Mouse (Mus musculus): ENCODE results near the gene Tek. TPM values are rescaled to one million over a fixed set of nuclear protein-coding genes. Genes with fewer than 3 reads are reported as not detected.

Tek gene
- total RNA-seq, 2 experiments from 2014 or later: 40.5 to 45.1 TPM

DNA sequence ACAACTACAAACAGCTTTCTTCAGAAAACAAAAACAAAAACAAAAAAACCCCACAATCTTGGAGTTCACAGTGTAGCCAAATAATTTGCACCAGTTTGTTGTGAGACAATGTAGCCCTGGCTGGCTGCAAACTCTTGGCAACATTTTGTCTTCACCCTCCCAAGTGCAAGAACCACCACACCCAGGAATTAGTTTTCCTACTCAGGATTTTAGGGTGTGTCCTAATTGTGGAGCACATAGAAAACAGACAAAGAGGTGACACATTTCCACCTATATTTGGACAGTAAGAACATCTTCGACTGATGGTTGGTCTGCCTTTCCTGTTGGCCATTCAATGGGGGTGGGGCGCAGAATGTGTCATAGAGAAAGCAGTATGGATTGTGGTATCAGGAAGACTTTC, 46.8 kb downstream of the Tek start:
- no peak for DNase-seq (ENCODE audit: low spot score in 2 of 2)

DNA sequence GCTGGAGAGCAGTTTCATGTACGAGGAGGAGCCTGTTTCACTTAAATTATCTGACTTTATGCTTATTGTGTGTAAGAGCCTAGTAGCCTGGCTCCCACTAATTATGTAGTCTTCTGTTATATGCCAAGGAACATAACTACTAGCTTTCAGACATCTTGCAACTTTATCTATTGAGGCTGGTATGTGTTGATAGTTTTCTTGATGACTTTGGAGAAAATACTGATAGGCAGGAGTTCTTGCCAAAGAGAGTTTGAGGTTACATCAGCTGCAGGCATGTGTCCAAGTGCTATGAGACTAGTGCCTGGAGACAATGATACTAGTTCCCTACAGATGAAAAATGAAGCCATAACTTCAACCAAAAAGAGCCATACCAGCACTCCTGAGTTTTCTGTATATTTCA, 64.1 kb downstream of the Tek start:
- no peak for DNase-seq (ENCODE audit: low spot score in 2 of 2)

- DNase-seq (ENCODE audit: low spot score in 2 of 2): no peak
These were observed 71.5 kb downstream of the Tek start for GRCm38 (mm10) chr4:94810616-94811015.

DNA sequence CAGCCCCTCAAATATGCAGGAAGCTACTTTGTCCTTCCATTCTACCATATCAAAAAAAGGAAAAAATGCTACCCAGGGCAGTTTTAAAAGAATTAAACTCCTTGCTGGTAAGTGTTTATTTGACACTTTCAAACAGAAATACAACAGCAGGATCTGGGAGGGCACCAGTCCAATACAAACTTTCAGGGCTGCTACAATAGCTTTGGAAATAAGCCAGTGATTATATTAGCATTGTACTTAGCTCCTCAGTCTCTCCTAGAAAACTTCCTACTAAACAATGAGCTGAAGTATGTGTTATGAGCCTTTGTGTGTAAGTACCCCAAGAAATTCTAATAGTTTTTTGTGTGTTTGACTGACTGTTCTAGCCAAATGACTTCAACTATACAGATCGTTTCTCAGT, 87.8 kb downstream of the Tek start:
- DNase-seq (ENCODE audit: low spot score in 2 of 2): no peak

DNA sequence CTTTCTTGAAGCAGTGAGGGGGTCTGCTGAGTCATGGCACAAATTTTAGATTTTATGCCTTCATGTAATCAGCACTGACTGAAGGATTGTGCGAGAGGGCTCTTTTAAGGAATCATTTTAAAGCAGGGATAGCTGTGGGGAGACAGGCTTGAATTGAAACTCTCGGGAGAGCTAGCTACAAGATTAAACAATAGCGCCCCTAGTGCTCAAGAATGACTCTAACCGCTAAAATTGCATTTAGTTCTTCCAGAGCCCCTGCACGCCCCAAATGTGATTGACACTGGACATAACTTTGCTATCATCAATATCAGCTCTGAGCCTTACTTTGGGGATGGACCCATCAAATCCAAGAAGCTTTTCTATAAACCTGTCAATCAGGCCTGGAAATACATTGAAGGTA, 88.3 kb downstream of the Tek start:
- DNase-seq (ENCODE audit: low spot score in 2 of 2): no peak

GRCm38 (mm10) chr4:94829924-94830386, 90.9 kb downstream of the Tek start:
- DNase-seq (ENCODE audit: low spot score in 2 of 2): no peak

DNA sequence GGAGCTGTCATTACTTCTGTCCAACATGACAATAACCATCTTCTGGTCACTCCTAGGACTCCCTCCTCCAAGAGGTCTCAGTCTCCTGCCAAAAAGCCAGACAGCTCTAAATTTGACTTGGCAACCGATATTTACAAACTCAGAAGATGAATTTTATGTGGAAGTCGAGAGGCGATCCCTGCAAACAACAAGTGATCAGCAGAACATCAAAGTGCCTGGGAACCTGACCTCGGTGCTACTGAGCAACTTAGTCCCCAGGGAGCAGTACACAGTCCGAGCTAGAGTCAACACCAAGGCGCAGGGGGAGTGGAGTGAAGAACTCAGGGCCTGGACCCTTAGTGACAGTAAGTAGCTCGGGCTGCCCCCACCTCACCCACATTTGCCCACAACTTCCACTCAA, 98.0 kb downstream of the Tek start:
- DNase-seq (ENCODE audit: low spot score in 2 of 2): no peak

DNA sequence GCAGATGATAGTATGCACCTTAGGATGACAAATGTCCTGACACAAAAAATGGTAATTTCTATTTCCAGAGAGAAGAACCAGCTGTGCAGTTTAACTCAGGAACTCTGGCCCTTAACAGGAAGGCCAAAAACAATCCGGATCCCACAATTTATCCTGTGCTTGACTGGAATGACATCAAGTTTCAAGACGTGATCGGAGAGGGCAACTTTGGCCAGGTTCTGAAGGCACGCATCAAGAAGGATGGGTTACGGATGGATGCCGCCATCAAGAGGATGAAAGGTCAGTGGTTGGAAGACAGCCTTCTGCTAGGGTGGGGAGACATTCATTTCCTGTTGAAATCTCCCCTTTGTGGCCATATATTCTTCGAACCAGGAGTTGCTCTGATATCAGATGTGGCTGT, 114.2 kb downstream of the Tek start:
- no peak for DNase-seq (ENCODE audit: low spot score in 2 of 2)

GRCm38 (mm10) chr4:94854270-94854669, 115.2 kb downstream of the Tek start:
- DNase-seq (ENCODE audit: low spot score in 2 of 2): no peak

DNA sequence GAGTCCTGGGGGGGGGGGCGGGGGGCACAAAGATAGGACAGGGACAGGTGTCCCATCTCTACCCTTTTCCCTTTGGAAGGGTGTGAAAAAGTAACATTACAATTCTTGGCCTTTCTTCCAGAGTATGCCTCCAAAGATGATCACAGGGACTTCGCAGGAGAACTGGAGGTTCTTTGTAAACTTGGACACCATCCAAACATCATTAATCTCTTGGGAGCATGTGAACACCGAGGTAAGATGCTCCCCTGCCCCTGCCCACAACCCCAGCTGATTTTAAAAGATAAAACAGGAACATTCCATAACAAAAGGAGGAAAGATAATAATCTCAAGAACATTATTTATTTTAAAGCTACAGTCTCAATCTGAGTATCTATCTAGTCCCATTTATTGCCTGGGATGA, 116.1 kb downstream of the Tek start:
- no peak for DNase-seq (ENCODE audit: low spot score in 2 of 2)

DNA sequence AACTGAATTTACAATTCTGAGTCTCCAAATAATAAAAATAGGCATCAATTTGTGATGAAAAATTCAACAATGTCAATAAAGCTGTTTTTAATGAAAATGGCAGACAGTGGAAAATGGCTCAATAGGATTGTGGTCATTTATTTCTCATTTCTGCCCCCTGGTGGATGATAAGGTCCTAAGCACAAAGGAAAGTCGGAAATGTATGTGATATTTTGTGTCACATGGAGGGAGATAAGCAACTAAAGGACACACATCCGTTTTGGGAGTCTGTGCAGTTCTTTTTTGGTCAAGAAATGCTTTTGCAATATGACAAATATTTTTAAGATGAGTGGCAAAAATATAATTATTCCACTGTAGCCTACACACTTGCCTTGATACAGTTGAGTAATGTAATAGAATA, 161.7 kb downstream of the Tek start:
- DNase-seq (ENCODE audit: low spot score in 2 of 2): peak in 1 of 2 experiments; percentile 4

DNA sequence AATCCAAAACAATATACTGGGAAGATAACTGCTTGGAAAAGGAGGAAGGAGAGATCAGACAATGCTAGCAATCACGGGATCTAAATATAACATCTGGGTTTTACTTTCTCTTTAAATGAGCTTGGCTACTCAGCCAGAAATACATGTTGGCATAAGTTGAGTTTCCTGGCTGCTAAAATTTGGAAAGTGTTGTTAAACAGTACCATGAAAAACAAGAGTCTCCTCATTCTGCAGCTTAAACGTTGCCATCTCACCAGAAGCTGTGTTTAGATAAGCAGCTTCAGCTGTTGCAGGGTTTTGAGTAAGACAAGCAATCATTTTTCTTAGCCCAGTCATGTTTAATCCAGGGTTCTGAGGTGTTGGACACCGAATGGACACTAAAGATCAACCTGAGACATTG, 162.7 kb downstream of the Tek start:
- no peak for DNase-seq (ENCODE audit: low spot score in 2 of 2)

Other genes starting within 250 kb of the Tek start
- gene Gm10306, start 182.7 kb upstream of the Tek start, total RNA-seq (2021): not detected
- 1 to 10 TPM; 6.0 to 6.7 TPM for gene Caap1, start 182.5 kb upstream of the Tek start, total RNA-seq (2021)
- 10 to 100 TPM; 56.0 to 60.5 TPM for gene Plaa, start 136.0 kb upstream of the Tek start, total RNA-seq (2021)
- 10 to 100 TPM; 10.4 to 11.9 TPM for gene Ift74, start 124.8 kb upstream of the Tek start, total RNA-seq (2021)
- under 1 TPM in 1 of 2 experiments, not detected in 1; 0.10 TPM for gene Lrrc19, start 89.1 kb upstream of the Tek start, total RNA-seq (2021)
- gene Eqtn, start 189.6 kb downstream of the Tek start, total RNA-seq (2021): not detected
- 10 to 100 TPM; 16.4 to 20.9 TPM for gene Mysm1, start 239.8 kb downstream of the Tek start, total RNA-seq (2021)

Measured in adrenal gland, adult 18-20 months (tissue).